Mouse (Mus musculus) brain, embryonic 14.5 days (tissue): ENCODE measurements at regions not wholly inside any gene's neighbourhood (a gene's known extent, or its start where the extent isn't known, plus 50 kb on each side); places are given as distances from the start of the nearest gene placed in this dataset.

Experiments
- DNase-seq: peaks from one replicate; pipeline ENCODE4 v3.0.0-alpha.2; 2011; ENCODE audit warnings: low read depth
- CTCF ChIP-seq: fragments of 200-500 bp; IDR thresholded peaks from 2 replicates; pipeline ENCODE4 v1.5.1; 2012; ENCODE audit warnings: inconsistent platforms, mild to moderate bottlenecking, moderate library complexity, borderline replicate concordance; ENCODE audit not compliant: insufficient read depth, insufficient read length; ENCODE audit errors: extremely low read depth
- POLR2A ChIP-seq: fragments of 200-500 bp; IDR thresholded peaks from 2 replicates; pipeline ENCODE4 v1.6.1; 2012; ENCODE audit warnings: mild to moderate bottlenecking, inconsistent platforms, borderline replicate concordance; ENCODE audit not compliant: poor library complexity, insufficient read depth, insufficient read length, severe bottlenecking; ENCODE audit errors: extremely low read depth

DNA sequence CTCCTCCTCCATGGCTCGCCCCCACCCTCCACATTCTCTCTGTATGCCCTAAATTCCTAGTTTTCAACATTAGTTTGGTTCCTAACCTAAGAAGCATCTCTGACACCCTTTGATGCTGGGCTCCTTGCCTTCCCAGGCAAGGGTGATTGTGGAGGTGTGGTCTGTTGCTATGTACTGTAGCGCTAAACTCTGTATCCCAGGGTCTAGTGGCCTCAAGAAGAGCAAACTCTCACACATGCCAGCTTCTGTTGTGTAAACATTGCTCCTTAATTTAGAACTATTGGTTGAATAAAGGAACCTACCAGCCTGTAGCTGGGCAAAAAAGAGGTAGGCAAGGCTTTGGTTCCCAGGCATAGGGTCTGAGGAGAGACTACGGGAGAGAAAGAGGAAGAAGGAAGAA lies 140.6 kb downstream of the Kcnk1 start:
- DNase-seq = no peak
- TF ChIP-seq POLR2A (no peak), CTCF (no peak)

DNA sequence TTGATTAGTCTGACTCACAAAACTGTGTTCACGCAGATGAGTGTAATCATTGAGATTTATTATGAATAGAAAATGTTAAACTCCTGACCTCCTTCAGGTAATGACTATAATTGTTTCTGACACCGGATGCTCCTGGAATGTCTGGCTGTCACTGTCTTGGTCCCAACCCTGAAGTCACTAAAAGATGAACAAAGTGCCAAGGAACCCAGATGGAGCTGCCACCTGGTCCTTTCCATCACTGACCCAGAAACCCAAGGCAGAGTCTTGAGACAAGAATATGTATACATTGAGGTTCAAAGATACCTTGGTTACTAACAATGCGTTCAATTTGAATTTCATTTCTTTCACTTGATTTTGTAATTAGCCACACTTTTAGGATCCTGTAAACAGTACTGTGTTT lies 142.0 kb downstream of the Kcnk1 start:
- TF ChIP-seq POLR2A = no peak
- TF ChIP-seq CTCF = no peak
- no peak for DNase-seq

DNA sequence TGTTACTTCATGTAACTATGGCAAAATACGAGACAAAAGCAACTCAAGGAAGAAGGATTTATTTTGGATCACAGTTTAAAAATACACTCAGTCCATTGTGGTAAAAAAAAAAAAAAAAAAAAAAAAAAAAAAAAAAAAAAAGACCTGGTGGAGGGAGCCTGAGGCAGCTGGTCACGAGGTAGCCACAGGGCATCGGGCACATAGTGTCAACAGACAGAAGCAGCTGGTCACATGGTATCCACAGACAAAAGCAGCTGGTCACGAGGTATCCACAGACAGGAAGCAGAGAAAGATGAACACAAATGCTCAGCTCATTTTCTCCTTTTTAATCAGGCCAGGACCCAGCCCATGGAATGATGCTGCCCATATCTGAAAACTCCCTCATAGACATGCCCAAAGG lies 142.5 kb downstream of the Kcnk1 start:
- TF ChIP-seq CTCF = no peak
- TF ChIP-seq POLR2A = no peak
- no peak for DNase-seq

DNA sequence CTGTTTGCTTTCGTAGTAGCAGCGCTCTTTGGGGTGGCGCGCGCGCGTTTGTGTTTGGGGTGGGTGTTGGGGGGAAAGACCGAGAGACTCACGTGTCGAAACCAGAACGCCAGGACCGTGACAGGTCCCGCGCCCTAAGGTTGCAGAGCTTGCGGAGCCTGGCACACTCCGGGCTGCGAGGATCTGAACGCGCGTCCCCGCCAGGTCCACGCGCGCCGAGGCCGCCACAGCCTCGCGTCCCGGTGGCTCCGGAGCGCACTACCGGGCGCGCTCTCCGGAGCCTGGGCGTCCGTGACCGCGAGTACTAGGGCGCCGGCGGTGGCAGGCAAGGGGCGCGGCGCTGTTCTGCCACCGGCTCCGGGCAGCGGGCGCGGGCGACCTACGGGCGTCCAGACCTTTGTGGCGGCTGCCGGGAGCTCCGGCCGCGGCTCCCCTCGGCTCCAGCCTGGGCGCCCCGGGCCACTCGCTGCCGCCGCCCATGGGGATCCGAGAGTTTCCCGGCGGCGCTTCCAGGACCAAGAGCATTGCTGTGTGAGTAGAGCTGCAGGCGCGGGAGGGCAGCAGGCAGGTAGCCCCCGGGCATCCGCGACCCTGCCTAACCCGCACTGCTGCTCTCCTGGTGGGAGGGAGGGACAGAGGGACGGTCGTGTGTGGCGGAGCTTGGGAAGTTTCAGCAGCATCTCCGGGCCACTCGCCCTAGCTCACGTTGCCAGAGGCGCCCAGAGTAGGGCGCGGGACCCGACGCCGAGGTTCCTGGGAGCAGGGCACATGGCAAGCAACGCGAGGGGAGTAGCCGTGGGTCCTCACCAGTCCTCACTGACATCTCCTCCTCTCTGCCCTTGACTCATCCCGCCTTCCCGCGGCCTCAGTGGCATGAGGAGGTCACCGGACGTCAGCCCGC lies 143.9 kb downstream of the Kcnk1 start:
- TF ChIP-seq CTCF = no peak
- no peak for TF ChIP-seq POLR2A
- DNase-seq = peak; percentile 40

DNA sequence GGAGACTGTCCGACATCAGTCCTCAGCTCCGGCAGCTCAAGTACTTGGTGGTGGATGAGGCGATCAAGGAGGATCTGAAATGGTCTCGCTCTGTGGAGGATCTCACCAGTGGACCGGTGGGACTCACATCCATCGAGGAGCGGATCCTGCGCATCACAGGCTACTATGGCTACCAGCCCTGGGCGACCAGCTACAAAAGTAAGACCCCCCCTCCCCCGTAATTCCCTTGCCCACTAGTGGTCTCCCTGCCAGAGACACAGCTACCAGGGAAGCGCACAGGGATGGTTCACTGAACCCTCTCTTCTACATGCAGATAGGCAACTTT lies 144.5 kb downstream of the Kcnk1 start:
- no peak for DNase-seq
- TF ChIP-seq POLR2A (no peak), CTCF (no peak)

DNA sequence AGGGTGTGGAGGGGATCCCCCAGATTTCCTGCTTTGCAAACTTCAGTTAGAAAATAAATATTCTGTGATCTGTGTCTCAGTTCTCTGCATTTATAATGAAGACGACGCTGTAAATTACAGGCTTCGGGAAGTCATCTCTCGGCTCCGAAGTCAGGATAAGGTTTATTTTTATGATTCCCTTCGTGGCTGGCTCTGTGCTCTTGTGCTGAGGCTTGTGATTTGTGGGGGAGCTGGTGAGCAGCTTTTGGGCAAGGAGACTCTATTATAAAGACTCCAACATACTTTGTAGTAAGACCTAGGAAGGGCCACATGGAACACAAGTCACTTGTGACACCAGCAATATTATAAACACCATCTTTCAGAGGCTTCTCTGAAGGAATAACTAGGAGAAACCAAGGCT lies 146.0 kb downstream of the Kcnk1 start:
- DNase-seq = no peak
- TF ChIP-seq POLR2A (no peak), CTCF (no peak)

DNA sequence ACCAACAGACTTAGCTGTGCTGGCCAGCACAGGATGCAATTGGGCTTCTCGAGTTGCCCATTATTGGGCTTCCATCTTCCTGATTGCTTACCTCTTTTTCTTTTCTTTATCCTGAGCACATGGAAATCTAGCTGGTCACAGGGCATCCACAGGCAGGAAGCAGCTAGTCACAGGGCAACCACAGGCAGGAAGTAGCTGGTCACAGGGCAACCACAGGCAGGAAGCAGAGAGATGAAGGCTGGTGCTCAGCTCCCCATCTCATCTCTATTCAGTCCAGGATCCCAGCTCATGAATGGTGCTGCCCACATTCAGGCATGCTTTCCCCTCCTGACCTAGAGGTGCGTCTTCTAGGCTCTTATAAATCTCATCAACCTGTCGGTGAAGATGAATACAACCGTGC lies 146.8 kb upstream of the Slc35f3 start:
- TF ChIP-seq CTCF (no peak), POLR2A (no peak)
- DNase-seq = no peak

DNA sequence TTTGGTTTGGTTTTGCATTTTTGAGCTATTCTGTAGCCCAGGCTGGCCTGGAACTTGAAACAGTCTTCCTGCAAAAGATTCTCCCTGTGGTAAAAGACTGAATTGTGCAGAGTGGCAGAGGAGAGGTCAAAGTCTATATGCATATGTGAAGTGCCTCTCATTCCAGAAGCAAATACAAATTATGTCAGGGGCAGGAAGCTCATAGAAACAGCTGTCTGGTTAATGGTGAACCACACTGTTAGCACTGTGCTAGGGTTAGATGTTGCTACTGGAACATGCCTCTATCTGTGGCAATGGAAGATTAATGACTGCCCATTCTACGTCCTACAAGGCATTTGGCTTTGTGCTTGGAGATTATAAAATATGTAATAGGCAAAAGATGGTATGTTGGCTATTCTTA lies 144.4 kb upstream of the Slc35f3 start:
- DNase-seq = no peak
- no peak for TF ChIP-seq POLR2A
- TF ChIP-seq CTCF = no peak

DNA sequence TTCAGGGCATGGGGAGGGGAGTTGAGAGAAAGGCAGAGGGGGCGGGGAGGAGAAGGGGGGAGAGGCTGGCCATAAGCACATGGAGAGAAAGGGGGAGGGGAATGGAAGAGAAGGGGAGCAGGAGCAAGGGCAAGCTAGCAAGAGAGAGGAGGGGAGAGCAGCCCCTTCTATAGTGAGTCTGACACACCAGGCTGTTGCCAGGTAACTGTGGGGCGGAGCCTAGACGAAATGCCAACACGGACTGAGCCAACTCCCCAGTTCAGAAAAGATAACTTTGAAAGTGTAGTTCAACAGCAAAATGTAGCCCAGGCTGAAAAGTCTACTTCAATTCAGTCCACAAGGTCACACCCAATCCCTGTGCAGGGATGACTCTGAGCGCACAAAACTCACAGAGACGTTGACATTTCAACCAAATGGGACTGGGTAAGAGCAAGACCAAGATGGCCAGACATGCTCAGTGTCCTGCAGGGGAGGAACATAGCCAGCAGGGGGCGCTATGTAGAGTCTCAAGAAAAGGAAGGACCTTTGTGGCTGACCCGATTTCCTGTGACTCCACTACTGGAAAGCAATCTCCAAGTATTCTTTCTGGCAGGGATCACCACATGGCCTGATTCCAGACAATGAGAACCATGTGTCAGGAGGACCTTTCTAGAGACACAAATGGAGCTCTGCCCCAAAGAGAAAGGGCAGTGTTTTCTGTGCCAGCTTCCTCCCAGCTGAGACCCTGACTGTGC lies 140.7 kb upstream of the Slc35f3 start:
- DNase-seq = no peak
- TF ChIP-seq CTCF (peak; percentile 42; the same call in 1 of the 2 replicates), POLR2A (no peak)

DNA sequence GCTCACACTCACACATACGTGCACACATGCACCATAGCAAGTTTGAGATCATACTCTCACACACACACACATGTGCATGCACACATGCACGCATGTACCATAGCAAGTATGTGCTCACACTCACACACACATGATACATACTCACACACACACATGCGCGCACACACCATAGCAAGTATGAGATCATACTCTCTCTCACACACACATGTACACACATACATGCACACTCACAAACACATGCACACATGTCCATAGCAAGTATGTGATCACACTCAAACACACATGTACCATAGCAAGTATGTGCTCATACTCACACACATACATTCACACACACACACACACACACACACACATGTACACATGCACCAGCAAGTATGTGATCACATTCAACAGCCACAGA lies 138.9 kb upstream of the Slc35f3 start:
- no peak for DNase-seq

DNA sequence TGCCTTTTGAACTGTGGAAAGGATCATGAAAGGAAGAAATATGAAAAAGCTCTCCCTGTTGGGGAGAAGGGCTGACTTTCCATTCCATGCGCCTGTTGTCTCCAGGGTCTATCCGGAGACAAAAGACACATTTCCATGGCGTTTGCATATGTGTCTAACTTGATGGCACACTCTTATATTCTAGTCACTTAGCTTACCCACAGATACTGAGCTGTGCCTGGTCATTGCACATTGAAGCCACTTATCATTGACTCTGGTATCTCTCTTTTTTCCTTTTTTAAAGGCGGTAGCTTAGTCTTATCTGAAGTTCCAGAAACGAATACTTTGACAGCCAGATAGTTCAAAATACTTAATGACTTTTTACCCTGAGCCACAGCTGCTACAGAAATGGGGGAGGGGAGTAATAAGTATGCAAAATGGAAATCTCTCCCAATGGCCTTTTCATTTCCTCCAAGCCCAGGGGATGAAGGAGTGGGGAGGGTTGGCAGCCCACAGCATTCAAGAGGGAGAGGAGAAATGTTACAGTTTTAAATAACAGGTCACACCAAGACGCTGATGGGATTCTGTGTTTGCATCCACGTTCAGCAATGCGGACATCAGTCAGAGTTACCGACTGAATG lies 137.9 kb upstream of the Slc35f3 start:
- peak; percentile 58 for DNase-seq
- no peak for TF ChIP-seq CTCF
- no peak for TF ChIP-seq POLR2A

More for the DNA sequence above, 138.9 kb upstream of the Slc35f3 start:
- TF ChIP-seq CTCF (no peak), POLR2A (no peak)
